Mouse (Mus musculus) cerebellum, adult 9-11 months (tissue): ENCODE results near the gene Ptpn7.
"Not testable (repeated sequence)": the region's sequence is repeated elsewhere in the genome, so short reads cannot be mapped to it uniquely, and the experiment has no call there.

ENCODE experiments used
- DNase-seq: peaks from one replicate; pipeline ENCODE4 v3.0.0; 2022

Ptpn7 gene

DNA sequence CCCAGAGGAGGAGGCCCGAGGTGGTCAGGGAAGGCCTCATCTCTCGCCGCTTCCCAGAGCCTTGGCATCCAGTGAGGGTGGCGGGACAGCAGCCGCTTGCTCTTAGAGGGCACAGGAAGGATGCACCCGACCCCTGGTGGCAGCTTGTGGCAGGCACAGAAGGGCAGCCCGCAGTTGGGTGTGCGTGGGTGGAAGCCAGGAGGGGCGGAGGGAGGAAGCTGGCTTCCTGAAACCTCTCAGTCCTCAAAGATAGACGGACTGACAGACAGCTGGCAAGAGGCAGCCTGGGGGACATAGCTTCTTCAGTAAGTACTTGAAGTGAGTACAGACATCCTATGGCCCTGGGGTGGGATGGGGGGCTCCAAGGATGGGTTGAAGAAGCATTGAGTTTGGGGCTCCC is at the start of gene Ptpn7:
Gene Ptpn7, plus strand, starts transcription at position 228 of the 400 bp plus-strand sequence.
- peak; percentile 79 for DNase-seq

DNA sequence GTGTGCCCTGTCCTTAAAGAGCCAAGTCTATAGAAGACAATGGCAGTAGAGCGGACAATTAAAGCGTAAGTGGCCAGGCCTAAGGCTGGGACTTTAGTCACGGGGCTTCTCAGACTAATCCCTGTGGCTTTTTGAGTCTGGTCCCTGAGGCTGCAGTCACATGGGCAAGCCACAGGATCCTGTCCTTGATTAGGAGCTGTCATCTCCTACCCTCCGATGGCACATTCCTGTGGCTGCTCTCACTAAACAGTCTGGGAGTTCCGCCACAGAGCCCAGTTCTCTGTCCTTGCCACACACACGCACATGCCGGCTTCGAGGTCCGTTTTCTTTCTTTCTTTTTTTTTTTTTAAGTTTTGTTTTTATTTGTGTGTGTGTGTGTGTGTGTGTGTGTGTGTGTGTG is 49.0 kb upstream of the Ptpn7 start:
- DNase-seq, result no peak

DNA sequence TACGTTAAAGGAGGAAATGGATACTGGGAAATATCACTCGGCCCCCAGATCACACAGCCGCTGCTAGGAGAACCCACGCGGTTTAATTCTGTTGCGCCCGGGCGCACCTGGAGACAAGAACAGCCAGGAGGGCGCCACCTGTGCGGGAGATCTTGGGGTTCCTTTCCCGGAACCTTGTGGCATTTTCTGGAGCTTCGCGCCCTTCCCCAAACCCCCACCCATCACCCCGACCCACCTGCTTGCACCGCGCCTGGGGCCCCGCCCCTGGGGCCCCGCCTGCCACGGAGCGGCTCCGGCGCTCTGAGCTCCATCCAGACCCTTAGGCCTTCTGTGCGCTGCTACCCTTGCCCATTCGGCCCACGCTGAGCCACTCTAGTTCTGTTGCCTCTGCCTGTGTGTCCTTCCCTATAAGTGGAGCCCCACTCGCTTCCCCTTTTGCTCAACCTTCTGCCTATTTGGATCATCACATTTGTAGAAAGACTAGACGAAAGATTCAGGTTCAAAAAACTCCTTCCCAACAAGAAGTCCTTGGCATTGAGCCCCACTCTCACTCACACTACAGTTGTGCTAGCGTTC is 47.1 kb upstream of the Ptpn7 start:
- no peak for DNase-seq

DNA sequence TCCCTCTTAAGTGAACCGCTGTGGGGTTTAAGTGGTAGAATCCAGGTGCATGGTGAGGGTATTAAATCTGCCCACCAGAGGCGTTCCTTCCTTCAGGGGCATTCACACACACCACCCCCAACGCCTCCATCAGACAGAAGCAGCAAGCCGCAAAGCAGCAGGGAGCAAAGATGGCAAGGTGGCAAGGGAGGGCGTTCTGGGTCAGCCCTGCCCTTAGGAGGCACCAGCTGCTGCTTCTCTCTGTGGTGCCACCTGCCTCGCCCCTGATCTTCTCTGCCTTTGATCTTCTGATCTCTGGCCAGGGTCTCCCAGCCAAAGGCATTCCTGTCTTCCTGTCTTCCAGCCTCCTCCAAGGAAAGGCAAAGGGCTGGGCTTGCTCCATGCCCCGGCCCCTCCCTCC is 46.5 kb upstream of the Ptpn7 start:
- no peak for DNase-seq

DNA sequence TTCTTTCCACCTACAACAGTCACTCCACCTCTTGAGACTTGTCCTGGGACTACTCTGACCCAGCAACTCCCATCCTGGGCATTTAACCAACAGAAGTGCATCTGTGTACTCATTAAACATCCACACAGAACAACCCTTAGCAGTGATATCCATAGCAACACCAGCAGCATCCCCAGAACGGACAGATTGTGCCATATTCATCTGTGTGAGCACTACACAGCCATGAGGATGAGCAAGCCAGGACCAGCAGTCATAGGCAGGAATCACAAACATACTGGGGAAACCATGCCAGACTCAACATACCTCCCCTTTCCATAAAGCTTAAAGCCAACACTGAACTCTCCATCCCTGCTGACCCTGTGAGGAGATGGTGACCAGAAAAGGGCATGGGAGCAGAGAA is 45.1 kb upstream of the Ptpn7 start:
- no peak for DNase-seq

DNA sequence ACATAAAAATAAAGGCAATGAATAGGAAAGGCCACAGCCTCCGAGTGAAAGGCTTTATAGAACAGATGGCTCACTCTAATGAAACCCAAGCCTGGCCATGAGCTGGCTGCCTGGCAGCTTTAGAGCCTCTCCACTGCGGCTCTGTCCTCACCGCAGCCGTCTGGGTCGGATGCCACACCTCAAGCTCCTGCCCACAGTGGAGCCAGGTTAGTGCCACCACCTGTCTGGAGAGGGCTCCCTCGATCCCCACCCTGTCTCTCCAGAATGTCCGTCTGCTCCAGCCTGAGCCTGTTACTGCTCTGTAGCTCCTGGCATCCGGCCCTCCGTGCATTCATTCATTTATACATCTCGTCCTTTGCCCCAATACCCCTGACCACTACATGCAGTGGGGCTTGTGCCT is 42.9 kb upstream of the Ptpn7 start:
- DNase-seq, result peak; percentile 25

DNA sequence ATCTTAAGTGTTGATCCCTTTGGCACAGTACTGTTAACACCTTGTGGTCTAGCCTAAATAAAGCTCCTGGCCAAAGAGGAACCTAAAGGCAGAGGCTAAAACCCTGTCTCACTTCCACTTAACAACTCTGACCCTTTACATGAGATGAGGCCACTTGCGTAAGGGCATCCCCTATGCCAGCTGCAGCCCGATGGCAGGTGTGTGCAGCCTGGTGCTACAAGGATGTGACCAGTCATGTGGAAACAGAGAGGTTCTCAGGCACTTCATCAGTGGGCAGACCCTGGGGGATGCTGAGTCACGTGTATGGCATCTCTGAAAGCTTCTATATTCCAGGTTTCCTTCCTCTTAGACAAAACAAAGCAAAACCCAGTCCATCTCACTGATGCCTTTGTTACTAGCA is 41.6 kb upstream of the Ptpn7 start:
- DNase-seq, result no peak

DNA sequence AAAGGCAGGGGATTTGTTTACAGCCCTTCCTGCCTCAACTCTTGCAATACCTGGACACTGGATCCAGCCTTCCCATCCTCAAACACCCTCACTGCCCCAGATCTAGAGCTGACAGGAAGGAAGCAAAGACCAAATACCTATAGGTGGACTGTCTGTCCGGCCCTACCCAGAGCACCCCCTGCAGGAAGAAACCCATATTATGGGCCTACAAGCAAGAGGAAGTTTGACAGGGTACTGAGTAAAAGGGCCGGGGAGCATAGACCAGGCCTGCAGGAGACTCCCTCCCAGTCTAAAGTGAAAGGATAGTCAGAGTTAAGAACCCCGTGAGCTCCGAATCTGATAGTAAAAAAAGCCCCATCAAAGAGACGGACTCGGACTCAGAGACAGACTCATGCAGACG is 37.8 kb upstream of the Ptpn7 start:
- DNase-seq, result no peak

DNA sequence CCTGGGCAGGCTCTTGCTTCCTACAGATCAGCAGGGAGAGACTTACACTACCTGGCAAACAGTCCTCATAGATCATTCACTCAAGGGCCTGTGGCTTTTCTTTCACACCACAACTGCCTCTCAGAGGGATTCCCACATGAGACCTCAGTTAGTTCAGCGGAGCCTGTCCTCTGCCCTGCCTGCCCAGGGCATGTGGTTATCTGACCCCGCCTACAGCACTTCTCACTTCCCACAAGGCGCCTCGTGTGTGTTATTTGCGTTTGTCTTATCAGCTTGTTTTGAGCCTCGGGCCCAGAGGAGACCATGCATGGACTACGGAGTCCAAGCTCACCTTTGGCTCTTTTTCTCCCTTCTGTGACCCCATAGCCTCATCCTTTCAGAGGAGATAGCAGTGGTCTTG is 37.3 kb upstream of the Ptpn7 start:
- no peak for DNase-seq

DNA sequence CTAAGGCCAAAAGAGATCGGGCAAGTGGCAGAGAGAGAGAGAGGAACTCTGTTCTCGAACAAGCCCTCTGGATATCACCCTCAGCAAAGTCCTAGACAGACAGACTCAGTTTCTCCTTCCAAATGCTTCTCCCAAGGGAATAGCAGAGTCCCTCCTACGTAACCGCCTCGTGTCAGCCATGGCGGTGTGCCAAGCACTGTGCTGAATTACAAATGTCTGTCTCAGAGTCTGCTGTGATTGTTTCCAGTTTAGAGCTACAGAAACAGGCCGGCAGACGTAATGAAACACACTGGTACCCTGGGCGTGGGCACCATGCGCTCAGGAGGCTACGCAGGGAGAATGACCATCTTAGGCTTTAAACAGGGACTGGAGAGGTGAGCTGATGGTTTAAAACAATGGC is 36.2 kb upstream of the Ptpn7 start:
- DNase-seq, result no peak

DNA sequence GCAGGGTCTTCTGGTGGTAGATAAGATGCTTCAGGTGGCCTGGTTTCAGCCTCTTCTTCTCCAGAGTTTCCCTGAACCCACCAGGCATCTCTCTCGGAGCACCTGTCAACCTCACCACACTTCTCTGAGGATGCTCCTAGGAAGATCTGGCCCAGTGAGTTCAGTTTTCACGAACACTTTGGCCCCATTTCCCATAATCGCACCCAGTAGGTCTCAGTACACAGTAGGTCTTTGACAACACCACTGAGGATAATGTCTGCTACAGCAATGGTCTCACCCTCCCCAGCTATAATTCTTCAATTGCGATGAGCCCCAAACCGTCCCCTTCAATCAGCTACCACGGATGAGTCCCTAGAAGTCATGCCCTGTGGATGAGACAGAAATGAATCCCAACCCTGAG is 35.1 kb upstream of the Ptpn7 start:
- no peak for DNase-seq

DNA sequence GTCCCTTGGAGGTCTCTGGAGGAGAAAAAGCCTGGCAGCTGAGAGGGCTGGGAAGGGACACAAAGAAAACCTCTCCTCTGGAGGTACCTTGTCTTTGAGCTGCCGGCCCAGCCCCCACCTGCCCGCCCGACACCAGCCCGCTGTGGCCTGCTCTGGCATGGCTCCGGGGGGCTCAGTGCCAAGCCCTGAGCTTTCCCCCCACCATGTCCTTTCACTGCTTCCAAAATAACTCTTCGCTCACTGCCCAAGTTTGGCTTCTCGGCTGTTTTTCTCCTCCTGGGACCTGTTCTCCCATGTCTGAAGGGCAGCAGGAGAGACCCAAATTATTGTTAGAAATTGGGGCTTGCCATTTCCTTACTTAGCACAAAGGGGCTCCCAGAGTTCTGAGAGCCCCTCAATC is 34.1 kb upstream of the Ptpn7 start:
- no peak for DNase-seq

DNA sequence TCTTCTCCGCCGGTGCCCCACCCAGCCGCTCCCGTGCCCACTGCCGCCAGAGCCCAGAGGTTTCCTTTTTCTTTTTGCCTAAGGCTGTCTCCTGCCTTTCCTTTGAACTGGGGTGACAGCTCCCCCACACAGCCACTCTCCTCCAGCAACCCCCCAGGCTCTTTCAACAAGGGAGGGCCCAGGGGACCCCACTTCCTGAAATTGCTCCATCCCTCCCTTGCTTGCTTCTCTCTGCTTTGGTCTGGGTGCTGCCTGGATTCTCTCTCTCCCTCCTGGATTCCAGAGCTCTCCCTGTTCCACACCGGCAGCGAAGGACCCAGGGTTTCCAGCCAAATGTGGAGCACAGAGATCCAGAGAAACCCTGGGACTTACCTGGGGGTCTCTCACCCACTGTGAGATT is 32.1 kb upstream of the Ptpn7 start:
- DNase-seq, result no peak

DNA sequence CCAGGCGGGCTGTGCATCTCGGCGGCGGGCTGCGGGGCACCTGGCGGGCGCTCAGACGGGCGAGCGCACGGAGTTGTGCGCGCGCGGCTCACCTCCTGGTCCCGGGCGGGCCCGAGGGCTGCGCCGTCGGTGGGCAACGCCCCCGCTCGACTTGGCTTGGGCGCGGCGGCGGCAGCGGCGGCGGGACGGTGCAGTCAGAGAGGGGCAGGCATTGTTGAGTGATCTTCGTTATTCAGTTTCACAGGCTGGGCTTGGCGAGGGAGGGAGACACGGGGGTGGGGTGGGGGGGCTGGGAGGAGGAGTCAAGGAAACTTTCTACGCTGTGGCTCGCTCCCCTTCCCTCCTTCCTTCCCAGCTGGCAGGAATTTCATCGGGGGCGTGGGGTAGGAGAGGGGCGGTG is 27.4 kb upstream of the Ptpn7 start, which contains the start of gene Lgr6:
Gene Lgr6, minus strand, starts transcription at position 153 of the 400 bp plus-strand sequence.
- DNase-seq, result no peak

DNA sequence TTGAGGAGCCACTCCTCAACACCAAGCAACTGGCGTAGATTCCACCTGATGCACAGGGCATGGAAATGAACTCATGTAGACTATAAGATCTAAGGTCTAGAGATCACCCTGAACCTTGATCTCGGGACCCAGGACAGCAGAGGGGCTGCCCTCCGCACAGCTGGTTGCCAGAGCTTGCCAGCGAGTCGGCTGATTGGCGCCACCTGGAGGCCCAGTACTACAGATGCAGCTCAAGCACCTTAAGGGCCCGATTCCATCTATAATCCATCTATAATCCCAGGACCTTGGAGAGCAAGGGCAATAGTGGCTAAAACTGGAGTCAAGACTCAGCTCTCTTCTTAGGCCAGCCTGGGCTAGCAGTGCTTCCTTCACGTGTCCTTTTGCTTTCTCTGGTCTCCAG is 26.5 kb upstream of the Ptpn7 start:
- no peak for DNase-seq

DNA sequence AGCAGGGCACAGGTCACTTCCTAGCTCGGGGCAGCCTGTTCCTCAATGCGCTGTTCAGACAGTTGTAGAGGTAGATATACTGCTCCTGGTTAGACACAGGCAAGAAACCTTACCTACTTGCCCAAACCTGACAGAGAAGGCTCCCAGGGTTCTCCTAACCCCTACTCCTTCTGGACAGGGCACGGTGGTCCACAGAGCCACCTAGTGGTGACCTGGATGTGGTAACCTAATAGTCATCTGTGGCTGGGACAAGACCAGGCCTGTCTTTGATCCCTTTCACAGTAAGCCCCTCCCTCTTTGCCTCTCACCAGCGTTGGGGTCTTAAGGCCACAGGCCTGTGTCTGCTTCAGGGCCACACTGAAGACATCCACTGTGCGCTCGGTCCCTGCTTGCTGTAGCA is 23.9 kb upstream of the Ptpn7 start:
- no peak for DNase-seq

DNA sequence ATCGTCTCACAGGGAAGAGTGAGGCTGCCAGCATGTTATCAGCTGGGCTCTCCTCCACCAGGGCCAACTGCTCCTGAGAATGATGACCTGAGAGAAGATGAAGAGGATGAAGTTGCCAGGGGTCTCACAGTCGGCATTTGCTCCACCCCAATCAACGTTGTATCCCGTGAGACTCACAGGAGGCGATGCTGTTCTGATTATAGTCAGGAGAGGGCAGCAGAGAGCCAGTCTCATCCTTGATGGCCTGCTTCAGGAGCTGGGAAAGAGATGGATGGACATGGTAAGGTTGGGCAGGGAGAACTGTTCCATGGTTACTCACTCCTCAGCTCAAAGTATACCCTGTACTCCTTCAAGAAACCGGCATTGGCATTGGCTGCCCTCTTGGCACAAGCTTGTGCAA is 22.4 kb upstream of the Ptpn7 start:
- peak; percentile 58 for DNase-seq

DNA sequence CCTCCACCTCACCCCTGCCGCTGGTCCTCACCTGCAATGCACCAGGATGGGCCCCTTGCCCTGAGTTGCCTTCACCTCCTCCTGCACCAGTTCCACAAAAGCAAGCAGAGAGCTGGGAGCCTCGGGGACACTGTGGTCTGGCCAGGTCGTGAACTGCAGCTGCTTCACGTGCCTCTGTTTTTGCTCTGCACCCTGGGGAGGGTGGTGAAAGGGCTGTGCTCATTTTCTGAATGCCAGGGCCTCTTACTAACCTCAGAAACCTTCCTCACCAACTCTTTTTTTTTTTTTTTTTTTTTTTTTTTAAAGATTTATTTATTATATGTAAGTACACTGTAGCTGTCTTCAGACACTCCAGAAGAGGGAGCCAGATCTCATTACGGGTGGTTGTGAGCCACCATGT is 21.2 kb upstream of the Ptpn7 start:
- not testable (repeated sequence) for DNase-seq

DNA sequence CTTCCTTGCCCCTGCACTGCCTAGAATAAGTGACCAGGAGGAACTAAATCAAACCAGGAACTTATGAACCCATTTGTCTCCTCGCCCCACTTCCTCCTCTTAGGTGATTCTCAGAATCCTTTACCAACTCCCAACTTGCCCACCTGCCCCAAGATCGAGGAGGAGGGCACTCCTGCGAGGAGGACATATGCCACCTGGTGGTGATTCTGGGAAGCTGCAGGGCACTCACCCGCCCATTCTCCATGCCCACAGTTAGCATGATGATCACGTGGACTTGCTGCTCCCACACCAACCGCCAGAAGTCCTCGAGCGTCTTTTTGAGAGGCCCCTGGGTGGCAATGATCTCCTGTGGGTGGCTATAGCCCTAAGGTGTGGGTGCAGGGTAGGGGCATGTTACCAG is 19.8 kb upstream of the Ptpn7 start:
- no peak for DNase-seq

DNA sequence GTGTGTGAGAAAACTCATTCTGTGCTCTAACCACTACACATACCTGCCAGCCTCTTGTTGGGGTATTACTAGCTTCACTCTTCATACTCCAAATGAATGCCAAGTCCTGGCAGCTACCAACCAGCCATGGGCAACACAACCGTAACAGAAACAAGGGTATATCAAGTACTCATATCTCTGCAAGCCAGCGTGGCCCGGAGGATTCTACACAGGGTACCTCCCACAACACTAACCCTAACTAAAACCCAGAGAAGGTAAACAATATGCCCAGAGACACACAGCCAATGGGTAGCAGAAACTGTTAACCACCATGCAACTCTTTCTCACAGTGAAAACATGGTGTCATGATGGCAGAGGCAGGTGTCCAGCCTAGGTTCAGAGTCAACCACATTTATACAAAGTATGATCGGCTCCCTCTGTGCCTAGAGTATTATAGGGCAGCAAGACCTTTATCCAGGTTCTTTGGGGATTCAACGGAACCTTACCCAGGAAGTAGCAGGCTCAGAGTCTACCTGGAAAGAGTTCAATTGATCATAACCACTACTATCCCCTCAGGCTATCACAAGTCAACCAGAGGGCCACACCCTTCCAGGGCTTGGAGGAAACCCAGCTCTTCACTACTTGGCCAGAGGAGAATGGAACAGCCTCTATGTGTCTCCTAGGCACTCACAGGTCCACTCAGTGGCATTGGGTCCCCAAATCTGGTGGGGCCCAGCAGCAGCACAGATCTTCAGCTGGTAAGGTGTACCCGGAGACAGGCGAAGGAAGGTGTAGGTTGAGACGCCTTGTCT is 7.7 kb upstream of the Ptpn7 start:
- DNase-seq, result no peak

DNA sequence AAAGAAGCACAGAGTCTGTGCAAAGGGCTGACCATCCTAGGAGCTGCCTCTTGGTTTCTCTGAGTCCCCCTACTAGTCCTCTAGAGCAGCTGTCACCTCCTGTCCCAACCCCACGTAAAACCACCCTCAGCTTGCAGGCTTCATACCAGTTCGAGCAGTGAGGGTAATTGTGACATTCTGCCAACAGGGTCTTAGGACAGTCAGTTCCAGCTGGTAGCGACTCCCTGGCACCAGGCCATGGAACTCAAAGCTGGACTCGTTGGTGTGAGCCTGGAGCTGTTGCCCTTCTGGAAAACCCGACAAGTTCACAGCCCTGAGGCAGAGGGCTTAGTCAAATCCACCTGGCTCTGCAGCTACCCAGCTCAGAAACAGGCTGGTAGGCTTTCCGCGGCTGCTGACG is 6.5 kb upstream of the Ptpn7 start:
- DNase-seq, result no peak

DNA sequence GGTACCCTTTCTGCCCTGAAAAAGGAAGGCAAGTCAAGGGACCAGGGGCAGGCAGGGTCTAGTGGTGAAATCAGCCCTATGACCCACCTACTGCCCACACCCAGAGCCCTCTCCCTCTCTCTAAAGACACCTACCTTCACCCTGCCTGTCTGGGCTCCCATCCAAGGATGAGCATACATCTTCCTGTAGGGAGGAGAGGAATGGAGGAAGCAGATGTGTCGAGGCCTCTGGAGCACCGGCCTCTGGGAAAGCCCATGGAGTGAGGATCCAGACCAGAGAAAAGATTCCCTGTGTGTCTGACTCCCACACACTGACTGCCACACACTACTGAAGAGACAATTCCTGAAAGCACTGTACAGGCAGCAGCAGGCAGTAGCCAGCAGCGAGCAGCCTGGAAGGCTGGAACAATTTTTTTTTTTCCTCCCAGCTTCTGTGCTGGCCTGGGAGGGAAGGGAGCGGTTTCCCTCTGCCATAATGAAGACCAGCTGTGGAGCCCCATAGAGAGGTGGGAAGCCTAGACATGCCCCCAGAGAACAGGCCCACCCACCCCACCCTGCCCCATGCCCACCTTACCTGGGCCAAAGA is 6.0 kb upstream of the Ptpn7 start:
- no peak for DNase-seq

DNA sequence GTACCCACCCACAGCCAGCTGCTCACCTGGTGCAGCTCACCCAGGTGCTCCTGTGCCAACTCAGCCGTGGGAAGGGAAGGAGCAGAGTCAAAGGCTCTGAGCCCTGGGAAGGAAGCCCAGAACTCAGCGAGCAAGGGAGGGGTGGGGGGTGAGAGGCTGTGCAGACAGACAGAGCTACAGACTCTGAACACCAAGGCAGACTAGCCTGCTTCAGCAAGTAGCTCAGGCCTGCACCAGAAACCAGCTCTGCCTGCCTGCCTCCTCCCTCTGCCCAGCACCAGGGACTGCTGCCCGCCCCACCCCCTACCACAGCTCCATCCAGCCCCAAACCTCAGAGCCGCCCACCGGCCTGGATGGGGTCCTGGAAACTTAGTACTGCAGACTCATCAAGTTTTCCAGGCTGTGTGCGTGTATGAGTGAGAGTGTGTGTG is 4.5 kb upstream of the Ptpn7 start:
- no peak for DNase-seq

DNA sequence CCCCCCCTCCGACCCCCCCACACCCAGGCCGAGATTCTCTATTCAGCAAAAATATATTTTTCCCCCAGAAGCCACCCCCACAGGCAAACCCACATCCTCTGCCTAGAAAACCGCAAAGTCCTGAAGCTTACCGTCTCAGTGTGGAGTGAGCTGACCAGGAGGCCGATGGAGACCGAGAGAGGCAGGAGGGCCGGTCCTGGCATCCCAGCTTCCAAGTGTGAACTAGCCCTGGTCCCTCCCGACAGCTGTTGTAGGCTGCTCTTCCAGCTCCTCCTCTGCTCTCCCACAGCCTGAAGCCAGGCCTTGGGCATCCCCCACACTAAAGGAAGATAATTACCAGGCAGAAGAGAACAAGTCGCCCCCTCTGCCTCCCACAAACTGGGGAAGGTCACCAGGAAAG is 3.5 kb upstream of the Ptpn7 start:
- no peak for DNase-seq
